Mouse (Mus musculus) cerebellum, adult 2 months (tissue): ENCODE measurements at regions not wholly inside any gene's neighbourhood (a gene's known extent, or its start where the extent isn't known, plus 50 kb on each side); places are given as distances from the start of the nearest gene placed in this dataset.
"Not testable (repeated sequence)": the region's sequence is repeated elsewhere in the genome, so short reads cannot be mapped to it uniquely, and the experiment has no call there.

Experiments used
- CTCF ChIP-seq: fragments of 200-500 bp; IDR thresholded peaks from 2 replicates; pipeline ENCODE4 v1.5.1; 2011; ENCODE audit warnings: low read depth, mild to moderate bottlenecking, control low read depth, low read length, moderate library complexity, borderline replicate concordance; ENCODE audit not compliant: insufficient read depth
- POLR2A ChIP-seq: fragments of 200-500 bp; IDR thresholded peaks from 2 replicates; pipeline ENCODE4 v1.6.1; 2011; ENCODE audit warnings: low read length, control low read depth, borderline replicate concordance; ENCODE audit not compliant: insufficient read depth

- not testable (repeated sequence) for TF ChIP-seq POLR2A, CTCF
Observed at GRCm38 (mm10) chr6:31885196-31885595, 164.8 kb upstream of the 1700012A03Rik start.
